Mouse (Mus musculus): ENCODE measurements around the gene Gm3327. TPM values are rescaled to one million over a fixed set of nuclear protein-coding genes. Genes with fewer than 3 reads are reported as not detected.
"Not testable (repeated sequence)": the region's sequence is repeated elsewhere in the genome, so short reads cannot be mapped to it uniquely, and the experiment has no call there.

Gene Gm3327
- not detected for total RNA-seq (2021)

DNA sequence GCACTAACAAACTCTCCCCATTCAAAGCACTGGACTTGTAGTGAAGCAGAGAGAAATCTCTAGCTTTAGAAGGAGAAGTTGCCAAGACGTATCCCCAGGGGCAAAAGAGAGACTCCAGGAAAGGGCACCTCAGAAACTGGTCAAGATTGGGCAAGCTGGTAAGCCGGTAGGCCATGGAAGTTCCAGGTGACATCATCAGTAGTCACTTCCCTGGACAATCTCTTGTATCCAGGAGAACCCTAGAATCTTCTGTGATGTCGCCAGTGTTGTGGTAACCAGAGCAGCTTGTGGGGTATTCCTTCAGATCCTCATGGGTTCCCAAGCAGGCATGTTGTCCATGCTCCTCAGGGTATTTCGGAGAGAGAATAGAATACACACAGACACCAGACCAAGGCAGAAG is at the start of gene Gm3327:
TSS of gene Gm3327 (plus strand) at position 301 of the 400 bp plus-strand sequence.
- DNase-seq (ENCODE audit: extremely low spot score in 1 of 2, low spot score in 1 of 2): not testable (repeated sequence)

DNA sequence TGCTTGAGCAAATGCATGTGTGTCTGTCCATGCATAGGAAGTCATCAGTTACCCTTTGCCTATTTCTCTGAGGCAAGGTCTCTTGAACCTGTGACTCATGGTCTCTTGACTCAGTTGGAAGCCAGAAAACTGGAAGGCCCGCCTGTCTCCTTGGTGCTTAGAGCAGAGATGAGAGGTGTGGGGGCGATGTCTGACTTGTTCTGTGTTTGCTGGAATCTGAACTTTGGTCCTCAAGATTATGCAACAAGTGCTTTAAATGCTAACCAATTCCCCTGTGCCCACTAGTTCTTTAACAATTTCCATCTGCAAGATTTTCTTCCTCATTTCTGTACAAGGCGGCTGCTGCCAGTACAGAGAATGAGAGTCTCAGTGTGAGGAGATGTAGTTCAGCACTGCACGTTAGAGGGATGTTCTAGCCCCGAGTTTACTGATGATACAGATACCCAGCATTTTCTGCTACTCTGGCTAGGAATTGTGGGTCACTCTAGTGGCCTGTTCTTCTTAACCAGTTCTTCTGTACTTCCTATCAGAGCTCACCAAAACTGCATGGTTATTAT is 45.8 kb upstream of the Gm3327 start:
- not testable (repeated sequence) for DNase-seq (ENCODE audit: extremely low spot score in 1 of 2, low spot score in 1 of 2)

DNA sequence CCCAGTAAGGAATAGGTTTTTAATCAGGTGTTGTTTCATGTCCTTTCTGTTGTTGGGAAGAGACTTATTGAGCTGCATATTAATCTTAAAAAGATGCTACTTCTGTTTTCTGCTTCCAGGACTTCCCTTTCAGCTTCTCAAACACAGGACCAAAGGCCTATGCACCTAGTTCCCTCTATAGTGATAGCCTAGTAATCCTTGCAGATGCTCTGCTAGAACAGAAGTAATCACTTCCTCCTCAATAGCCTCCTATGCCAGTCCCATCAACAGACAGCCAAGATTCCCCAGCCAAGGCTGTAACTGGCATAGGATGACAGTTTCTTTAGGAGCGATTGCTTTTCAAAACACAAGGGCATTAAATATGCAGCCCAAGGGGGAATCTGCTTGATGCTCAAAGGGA is 37.1 kb upstream of the Gm3327 start:
- not testable (repeated sequence) for DNase-seq (ENCODE audit: extremely low spot score in 1 of 2, low spot score in 1 of 2)

- DNase-seq (ENCODE audit: extremely low spot score in 1 of 2, low spot score in 1 of 2): not testable (repeated sequence)
Observed at GRCm38 (mm10) chr14:44087535-44087934, 36.1 kb upstream of the Gm3327 start.

DNA sequence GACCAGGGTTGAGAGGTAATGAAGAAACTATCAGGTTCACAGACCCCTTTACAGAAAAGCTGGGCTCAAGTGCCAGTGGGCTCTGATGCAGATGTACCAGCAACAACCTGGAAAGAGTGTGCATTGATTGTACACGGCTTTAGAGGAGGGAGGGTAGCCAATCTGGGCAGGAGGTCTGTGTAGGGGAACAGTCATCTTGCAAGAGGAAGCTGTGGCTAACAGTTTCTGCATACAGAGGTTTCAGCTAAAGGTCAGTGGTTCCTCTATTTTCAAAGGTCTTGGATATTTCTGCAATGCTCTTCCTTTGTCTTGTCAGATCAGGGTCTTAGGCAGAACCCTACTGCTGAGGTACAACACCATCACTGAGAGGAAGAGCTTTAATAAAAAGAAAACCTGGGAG is 32.1 kb upstream of the Gm3327 start:
- DNase-seq (ENCODE audit: extremely low spot score in 1 of 2, low spot score in 1 of 2): not testable (repeated sequence)

- DNase-seq (ENCODE audit: extremely low spot score in 1 of 2, low spot score in 1 of 2): not testable (repeated sequence)
Observed at GRCm38 (mm10) chr14:44094445-44094844, 29.2 kb upstream of the Gm3327 start.

GRCm38 (mm10) chr14:44100030-44100429 is 23.6 kb upstream of the Gm3327 start:
- not testable (repeated sequence) for DNase-seq (ENCODE audit: extremely low spot score in 1 of 2, low spot score in 1 of 2)

DNA sequence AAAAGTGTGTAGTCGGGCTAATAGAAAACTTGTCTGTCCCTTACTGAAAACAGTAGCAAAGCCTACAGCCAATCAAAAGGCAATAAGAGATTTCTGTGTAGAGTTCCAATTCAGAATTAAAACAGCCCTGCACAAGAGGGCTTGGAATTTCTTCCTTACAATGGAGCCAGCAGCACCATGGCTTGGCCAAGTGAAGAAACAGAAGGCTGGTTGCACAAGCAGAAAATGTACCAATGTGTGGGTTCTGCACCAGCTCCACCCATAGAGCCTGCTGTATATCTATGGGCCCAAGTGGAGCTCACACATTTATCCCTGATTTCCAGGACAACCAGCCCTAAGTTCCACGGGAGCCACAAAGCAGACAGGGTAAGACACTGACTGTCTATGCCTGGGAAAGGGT is 21.3 kb upstream of the Gm3327 start, which contains the start of gene Ear2:
TSS of gene Ear2 (plus strand) at position 301 of the 400 bp plus-strand sequence.
- DNase-seq (ENCODE audit: extremely low spot score in 1 of 2, low spot score in 1 of 2): not testable (repeated sequence)

DNA sequence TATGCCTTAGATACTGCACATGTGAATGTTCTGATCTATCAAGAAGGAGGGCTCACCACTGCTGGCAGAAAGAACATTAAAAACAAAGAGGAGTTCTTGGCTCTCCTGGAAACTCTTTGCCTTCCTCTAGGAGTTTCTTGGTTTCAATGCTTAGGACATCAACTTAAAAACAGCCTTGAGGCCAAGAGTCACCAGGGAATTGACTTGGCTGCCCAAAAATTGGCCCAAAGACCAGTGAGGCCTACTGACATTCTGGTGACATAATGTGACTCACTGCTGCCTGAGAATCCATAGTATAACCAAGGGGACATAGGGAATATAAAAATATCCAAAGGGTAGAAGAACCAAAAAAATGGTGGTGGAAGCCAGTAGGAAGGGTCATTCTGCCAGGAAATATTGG is 12.7 kb upstream of the Gm3327 start:
- no peak for DNase-seq (ENCODE audit: extremely low spot score in 1 of 2, low spot score in 1 of 2)

Other genes starting within 250 kb of the Gm3327 start
- gene Ear1, start 248.3 kb upstream of the Gm3327 start, total RNA-seq (2021): not detected
- not detected for gene Ear10, start 200.3 kb upstream of the Gm3327 start, total RNA-seq (2021)
- not detected for gene Gm8113, start 198.5 kb upstream of the Gm3327 start, total RNA-seq (2021)
- not detected for gene Ang5, start 166.8 kb upstream of the Gm3327 start, total RNA-seq (2021)
- not detected for gene Ang6, start 121.6 kb upstream of the Gm3327 start, total RNA-seq (2021)
- not detected for gene Ear2, start 21.2 kb upstream of the Gm3327 start, total RNA-seq (2021)
- not detected for gene Gm8212, start 73.8 kb downstream of the Gm3327 start, total RNA-seq (2021)
- not detected for gene 4930503E14Rik, start 89.4 kb downstream of the Gm3327 start, total RNA-seq (2021)
- not detected for gene Gm8220, start 161.7 kb downstream of the Gm3327 start, total RNA-seq (2021)
- not detected for gene Gm5930, start 214.7 kb downstream of the Gm3327 start, total RNA-seq (2021)
- not detected for gene Gm8229, start 241.5 kb downstream of the Gm3327 start, total RNA-seq (2021)